Mouse (Mus musculus): ENCODE measurements around the gene Hipk4. TPM values are rescaled to one million over a fixed set of nuclear protein-coding genes. Genes with fewer than 3 reads are reported as not detected.

Hipk4 gene
- 0.18 and 0.21 TPM in 2 replicates for polyA plus RNA-seq (2014; fragmentation: Nextera tagmentation; extraction: Ambion mirVana)

GRCm38 (mm10) chr7:27522967-27523366 lies at the start of gene Hipk4:
Gene Hipk4 (plus strand): TSS chr7:27523267.
- H3K4me3 ChIP-seq (ENCODE audit: low read depth, low read length) = no peak within 1 kb of the TSS
- no peak within 1 kb of the TSS for H3K9ac ChIP-seq (ENCODE audit: low read length)
- no peaks in the 10 kb centered on the region for H3K9me3 ChIP-seq (ENCODE audit: control insufficient read depth, low read length)
- no peaks in the 10 kb centered on the region for H3K36me3 ChIP-seq (ENCODE audit: control insufficient read depth, insufficient read depth, low read length)
- ATAC-seq (ENCODE audit: low FRiP score) = no peak
- 56% methylated on average over 5 of the region's 5 CpGs for WGBS
- no peaks in the 10 kb centered on the region for H3K27me3 ChIP-seq (ENCODE audit: control insufficient read depth, insufficient read depth, low read length)
- no peak within 1 kb of the TSS for H3K27ac ChIP-seq (ENCODE audit: low read depth, low read length)
- no peak within 1 kb of the TSS for H3K4me2 ChIP-seq
- peak; percentile 54 for DNase-seq (ENCODE audit: low spot score, missing footprints)
- no peaks in the 10 kb centered on the region for H3K4me1 ChIP-seq (ENCODE audit: control insufficient read depth, insufficient read depth, low read length)

GRCm38 (mm10) chr7:27473835-27474489 lies 49.1 kb upstream of the Hipk4 start:
- ATAC-seq (ENCODE audit: low FRiP score) (no peak), DNase-seq (ENCODE audit: low spot score, missing footprints) (peak; percentile 97)
- Histone ChIP-seq H3K4me3 (ENCODE audit: low read depth, low read length) (peak overlapping the region; percentile 55), H3K27me3 (ENCODE audit: control insufficient read depth, insufficient read depth, low read length) (no peaks in the 10 kb centered on the region), H3K4me1 (ENCODE audit: control insufficient read depth, insufficient read depth, low read length) (peaks cover 6% of the 10 kb centered on the region; the same call in 1 of the 2 replicates), H3K36me3 (ENCODE audit: control insufficient read depth, insufficient read depth, low read length) (peaks cover 5% of the 10 kb centered on the region; the same call in 1 of the 2 replicates), H3K4me2 (peak overlapping the region; percentile 63), H3K27ac (ENCODE audit: low read depth, low read length) (peak overlapping the region; percentile 76), H3K9ac (ENCODE audit: low read length) (peak overlapping the region; percentile 60), H3K9me3 (ENCODE audit: control insufficient read depth, low read length) (no peaks in the 10 kb centered on the region)
- WGBS = 0% methylated on average over 34 of the region's 34 CpGs

GRCm38 (mm10) chr7:27474490-27474954 lies 48.5 kb upstream of the Hipk4 start:
- peak overlapping the region; percentile 76; the same call in 1 of the 2 replicates for H3K27ac ChIP-seq (ENCODE audit: low read depth, low read length)
- ATAC-seq (ENCODE audit: low FRiP score) = peak; percentile 89
- DNase-seq (ENCODE audit: low spot score, missing footprints) = peak; percentile 99
- WGBS = 0% methylated on average over 23 of the region's 23 CpGs
- peaks cover 6% of the 10 kb centered on the region; the same call in 1 of the 2 replicates for H3K4me1 ChIP-seq (ENCODE audit: control insufficient read depth, insufficient read depth, low read length)
- H3K9me3 ChIP-seq (ENCODE audit: control insufficient read depth, low read length) = no peaks in the 10 kb centered on the region
- no peaks in the 10 kb centered on the region for H3K27me3 ChIP-seq (ENCODE audit: control insufficient read depth, insufficient read depth, low read length)
- peak overlapping the region; percentile 63 for H3K4me2 ChIP-seq
- peaks cover 5% of the 10 kb centered on the region; the same call in 1 of the 2 replicates for H3K36me3 ChIP-seq (ENCODE audit: control insufficient read depth, insufficient read depth, low read length)
- H3K9ac ChIP-seq (ENCODE audit: low read length) = peak overlapping the region; percentile 60
- peak overlapping the region; percentile 55 for H3K4me3 ChIP-seq (ENCODE audit: low read depth, low read length)

GRCm38 (mm10) chr7:27475596-27475995 lies 47.5 kb upstream of the Hipk4 start:
- H3K4me3 ChIP-seq (ENCODE audit: low read depth, low read length) = no peak overlapping the region
- peaks cover 6% of the 10 kb centered on the region; the same call in 1 of the 2 replicates for H3K4me1 ChIP-seq (ENCODE audit: control insufficient read depth, insufficient read depth, low read length)
- no peak overlapping the region for H3K27ac ChIP-seq (ENCODE audit: low read depth, low read length)
- ATAC-seq (ENCODE audit: low FRiP score) (no peak), DNase-seq (ENCODE audit: low spot score, missing footprints) (peak; percentile 74)
- H3K36me3 ChIP-seq (ENCODE audit: control insufficient read depth, insufficient read depth, low read length) = peaks cover 5% of the 10 kb centered on the region; the same call in 1 of the 2 replicates
- WGBS = 96% methylated on average over 2 of the region's 2 CpGs
- no peaks in the 10 kb centered on the region for H3K27me3 ChIP-seq (ENCODE audit: control insufficient read depth, insufficient read depth, low read length)
- H3K9ac ChIP-seq (ENCODE audit: low read length) = no peak overlapping the region
- H3K4me2 ChIP-seq = no peak overlapping the region
- H3K9me3 ChIP-seq (ENCODE audit: control insufficient read depth, low read length) = no peaks in the 10 kb centered on the region

GRCm38 (mm10) chr7:27476098-27476635 lies 46.9 kb upstream of the Hipk4 start:
- H3K4me1 ChIP-seq (ENCODE audit: control insufficient read depth, insufficient read depth, low read length) = peaks cover 6% of the 10 kb centered on the region; the same call in 1 of the 2 replicates
- H3K27ac ChIP-seq (ENCODE audit: low read depth, low read length) = no peak overlapping the region
- no peak overlapping the region for H3K4me2 ChIP-seq
- H3K4me3 ChIP-seq (ENCODE audit: low read depth, low read length) = no peak overlapping the region
- no peak for ATAC-seq (ENCODE audit: low FRiP score)
- H3K9ac ChIP-seq (ENCODE audit: low read length) = no peak overlapping the region
- 96% methylated on average over 14 of the region's 14 CpGs for WGBS
- H3K36me3 ChIP-seq (ENCODE audit: control insufficient read depth, insufficient read depth, low read length) = peaks cover 5% of the 10 kb centered on the region; the same call in 1 of the 2 replicates
- no peaks in the 10 kb centered on the region for H3K27me3 ChIP-seq (ENCODE audit: control insufficient read depth, insufficient read depth, low read length)
- peak; percentile 51 for DNase-seq (ENCODE audit: low spot score, missing footprints)
- H3K9me3 ChIP-seq (ENCODE audit: control insufficient read depth, low read length) = no peaks in the 10 kb centered on the region

- peaks cover 6% of the 10 kb centered on the region; the same call in 1 of the 2 replicates for H3K4me1 ChIP-seq (ENCODE audit: control insufficient read depth, insufficient read depth, low read length)
- H3K27ac ChIP-seq (ENCODE audit: low read depth, low read length) = no peak overlapping the region
- WGBS = 86% methylated on average over 7 of the region's 7 CpGs
- ATAC-seq (ENCODE audit: low FRiP score) = no peak
- no peaks in the 10 kb centered on the region for H3K9me3 ChIP-seq (ENCODE audit: control insufficient read depth, low read length)
- peak; percentile 33 for DNase-seq (ENCODE audit: low spot score, missing footprints)
- H3K27me3 ChIP-seq (ENCODE audit: control insufficient read depth, insufficient read depth, low read length) = no peaks in the 10 kb centered on the region
- H3K36me3 ChIP-seq (ENCODE audit: control insufficient read depth, insufficient read depth, low read length) = peaks cover 5% of the 10 kb centered on the region; the same call in 1 of the 2 replicates
- no peak overlapping the region for H3K4me2 ChIP-seq
- no peak overlapping the region for H3K9ac ChIP-seq (ENCODE audit: low read length)
- H3K4me3 ChIP-seq (ENCODE audit: low read depth, low read length) = no peak overlapping the region
These were observed 44.5 kb upstream of the Hipk4 start for GRCm38 (mm10) chr7:27478561-27478960.

- Histone ChIP-seq H3K36me3 (ENCODE audit: control insufficient read depth, insufficient read depth, low read length) (peaks cover 5% of the 10 kb centered on the region; the same call in 1 of the 2 replicates), H3K27ac (ENCODE audit: low read depth, low read length) (no peak overlapping the region), H3K9me3 (ENCODE audit: control insufficient read depth, low read length) (no peaks in the 10 kb centered on the region), H3K4me1 (ENCODE audit: control insufficient read depth, insufficient read depth, low read length) (peaks cover 6% of the 10 kb centered on the region; the same call in 1 of the 2 replicates), H3K27me3 (ENCODE audit: control insufficient read depth, insufficient read depth, low read length) (no peaks in the 10 kb centered on the region), H3K9ac (ENCODE audit: low read length) (no peak overlapping the region), H3K4me3 (ENCODE audit: low read depth, low read length) (no peak overlapping the region), H3K4me2 (no peak overlapping the region)
- ATAC-seq (ENCODE audit: low FRiP score) (no peak), DNase-seq (ENCODE audit: low spot score, missing footprints) (peak; percentile 56)
- WGBS = 80% methylated on average over 1 of the region's 1 CpGs
These were observed 43.3 kb upstream of the Hipk4 start for GRCm38 (mm10) chr7:27479750-27480149.

- no peaks in the 10 kb centered on the region; the same call in 1 of the 2 replicates for H3K27me3 ChIP-seq (ENCODE audit: control insufficient read depth, insufficient read depth, low read length)
- no peak overlapping the region for H3K9ac ChIP-seq (ENCODE audit: low read length)
- H3K36me3 ChIP-seq (ENCODE audit: control insufficient read depth, insufficient read depth, low read length) = peaks cover 5% of the 10 kb centered on the region; the same call in 1 of the 2 replicates
- WGBS = 64% methylated on average over 3 of the region's 3 CpGs
- no peak overlapping the region for H3K4me3 ChIP-seq (ENCODE audit: low read depth, low read length)
- no peak overlapping the region for H3K27ac ChIP-seq (ENCODE audit: low read depth, low read length)
- H3K9me3 ChIP-seq (ENCODE audit: control insufficient read depth, low read length) = no peaks in the 10 kb centered on the region
- no peak for ATAC-seq (ENCODE audit: low FRiP score)
- DNase-seq (ENCODE audit: low spot score, missing footprints) = no peak
- H3K4me2 ChIP-seq = no peak overlapping the region
- H3K4me1 ChIP-seq (ENCODE audit: control insufficient read depth, insufficient read depth, low read length) = 0 out of 2 replicates have a peak, but pooled peaks cover 2% of the 10 kb centered on the region
These were observed 42.6 kb upstream of the Hipk4 start for GRCm38 (mm10) chr7:27480506-27480905.

Data from midbrain, embryonic 11.5 days (tissue).